In the genomic region with DNA sequence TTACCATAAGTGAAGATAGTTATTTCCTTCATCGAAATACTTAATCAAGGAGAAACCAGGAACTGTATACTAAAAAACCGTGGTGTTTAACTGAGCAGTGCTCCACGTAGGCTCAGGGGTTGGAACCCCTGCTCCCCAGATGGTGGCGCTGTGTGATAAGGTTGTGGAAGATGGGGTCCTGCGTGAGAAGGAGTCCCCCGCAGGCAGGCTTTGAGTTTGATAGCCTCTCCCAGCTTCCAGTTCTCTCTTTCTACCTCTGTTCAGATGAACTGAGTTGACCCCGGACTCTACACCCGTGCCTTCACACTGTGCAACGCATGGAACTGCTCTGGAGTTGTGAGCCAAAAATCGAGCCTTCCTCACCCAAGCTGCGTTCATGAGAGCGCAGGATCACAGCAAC, we compare ENCODE assay signal across 9 mouse cellular contexts.
DNase-seq lines count a peak whose midpoint lies in the region; ATAC-seq lines count a peak whose summit lies in the region.
"Had no signal": no experiment of that assay in that cellular context is flagged by ENCODE, and none has a peak within 500 bp of the region (broad histone marks: within the 10 kb centered on the region; RNA-seq: fewer than 3 reads in every experiment).

No protein-coding gene starts in this region.

- H3K9ac ChIP-seq in intestine, embryonic 16.5 days (ENCODE audit: low read depth, low read length): no peak overlapping the region
- no peak overlapping the region for H3K9ac ChIP-seq in lung, embryonic 15.5 days
- H3K9ac ChIP-seq: embryonic facial prominence, embryonic 13.5 days had no signal

- 48% methylated on average over 12 of the region's 12 CpGs for WGBS in intestine, embryonic 16.5 days
- WGBS in lung, embryonic 15.5 days: 48% methylated on average over 12 of the region's 12 CpGs

- no peak overlapping the region for H3K4me3 ChIP-seq in intestine, embryonic 16.5 days (ENCODE audit: low read length)
- no peak overlapping the region for H3K4me3 ChIP-seq in lung, embryonic 15.5 days
- H3K4me3 ChIP-seq: embryonic facial prominence, embryonic 13.5 days had no signal

- H3K27ac ChIP-seq in intestine, embryonic 16.5 days (ENCODE audit: low read length): no peak overlapping the region
- H3K27ac ChIP-seq in lung, embryonic 15.5 days: no peak overlapping the region
- H3K27ac ChIP-seq: embryonic facial prominence, embryonic 13.5 days had no signal

- peak; percentile 64; the same call in 1 of the 2 replicates for ATAC-seq in frontal cortex, adult (ENCODE audit: low TSS enrichment)
- ATAC-seq in intestine, embryonic 16.5 days: 0 out of 2 replicates have a peak, but pooled peaks have one; percentile 28
- ATAC-seq in lung, embryonic 15.5 days (ENCODE audit: borderline replicate concordance, extremely low read depth, low FRiP score, low TSS enrichment): peak; percentile 58; the same call in 1 of the 2 replicates

- peak; percentile 19 to 26 for DNase-seq in right cerebral cortex, adult 2 months (ENCODE audit: low spot score in 2 of 2)
- no peak for DNase-seq in right cerebral cortex, adult 18-20 months
- DNase-seq in c-Kit-positive CD71-negative TER-119-negative erythroid progenitor cells, embryonic 14.5 days (ENCODE audit: low read depth): peak; percentile 32
- peak; percentile 60 for DNase-seq in right cerebral cortex, postnatal 14 days
- no peak for DNase-seq in B cell, adult 2 months

- no peaks in the 10 kb centered on the region for H3K27me3 ChIP-seq in intestine, embryonic 16.5 days (replicated peaks; ENCODE audit: control insufficient read depth, insufficient read depth, low read length)
- H3K27me3 ChIP-seq in lung, embryonic 15.5 days: no peaks in the 10 kb centered on the region
- H3K27me3 ChIP-seq: embryonic facial prominence, embryonic 13.5 days had no signal

- H3K9me3 ChIP-seq in intestine, embryonic 16.5 days (ENCODE audit: control insufficient read depth, low read length): no peaks in the 10 kb centered on the region
- no peaks in the 10 kb centered on the region for H3K9me3 ChIP-seq in lung, embryonic 15.5 days
- H3K9me3 ChIP-seq: embryonic facial prominence, embryonic 13.5 days had no signal

- no peak overlapping the region for H3K4me2 ChIP-seq in intestine, embryonic 16.5 days (ENCODE audit: low read depth, low read length)
- no peak overlapping the region for H3K4me2 ChIP-seq in lung, embryonic 15.5 days
- H3K4me2 ChIP-seq: embryonic facial prominence, embryonic 13.5 days had no signal

- H3K36me3 ChIP-seq in intestine, embryonic 16.5 days (ENCODE audit: control insufficient read depth, insufficient read depth, low read length): no peaks in the 10 kb centered on the region
- no peaks in the 10 kb centered on the region for H3K36me3 ChIP-seq in lung, embryonic 15.5 days

- peaks cover 9% of the 10 kb centered on the region; the same call in 1 of the 2 replicates for H3K4me1 ChIP-seq in intestine, embryonic 16.5 days (ENCODE audit: control insufficient read depth, insufficient read depth, low read length)
- H3K4me1 ChIP-seq in lung, embryonic 15.5 days: peaks cover 20% of the 10 kb centered on the region; the same call in 1 of the 2 replicates

Comparison
In these comparisons a context has a peak if more than half of its experiments do, and no peak if none do; other contexts are left out.
1. DNase-seq: peak in right cerebral cortex, adult 2 months (2 of 2), c-Kit-positive CD71-negative TER-119-negative erythroid progenitor cells, embryonic 14.5 days (single experiment) and right cerebral cortex, postnatal 14 days (single experiment); none in right cerebral cortex, adult 18-20 months (single experiment) and B cell, adult 2 months (0 of 2).
2. Peak in every context shown above with its lines, with median percentiles within 50 percentile points of each other: ATAC-seq.